Mouse (Mus musculus) stomach, postnatal 0 days (tissue): Measurements from ENCODE around the gene Ap1m2. TPM values are rescaled to one million over a fixed set of nuclear protein-coding genes. Genes with fewer than 3 reads are reported as not detected.

Experiments used
- ATAC-seq: fragments of 200-750 bp; cut with Nextera tagmentation; 2 replicates; pipeline ENCODE4 v1.8.0; 2017; ENCODE audit not compliant: low FRiP score, low TSS enrichment
- DNase-seq: peaks from one replicate; pipeline ENCODE4 v3.0.0-alpha.2; 2016; ENCODE audit warnings: low spot score
- H3K27ac ChIP-seq: fragments of 300-500 bp; sonication (generic); replicated peaks from 2 replicates; pipeline ENCODE4 v1.5.1; 2014; ENCODE audit warnings: mild to moderate bottlenecking, control low read depth
- H3K27me3 ChIP-seq: fragments of 300-500 bp; sonication (generic); 2 replicates; pipeline ENCODE4 v1.6.1; 2014; ENCODE audit warnings: low read length; ENCODE audit not compliant: control insufficient read depth, insufficient read depth
- H3K36me3 ChIP-seq: fragments of 300-500 bp; sonication (generic); 2 replicates; pipeline ENCODE4 v1.6.1; 2014; ENCODE audit warnings: low read length, mixed read lengths; ENCODE audit not compliant: control insufficient read depth, insufficient read depth
- H3K4me1 ChIP-seq: fragments of 300-500 bp; sonication (generic); replicated peaks from 2 replicates; pipeline ENCODE4 v1.6.1; 2014; ENCODE audit warnings: antibody characterized with exemption; ENCODE audit not compliant: control insufficient read depth, insufficient read depth
- H3K4me2 ChIP-seq: fragments of 300-500 bp; sonication (generic); replicated peaks from 2 replicates; pipeline ENCODE4 v1.6.1; 2014; ENCODE audit warnings: low read depth, mild to moderate bottlenecking, control low read depth, moderate library complexity
- H3K4me3 ChIP-seq: fragments of 300-500 bp; sonication (generic); 2 replicates; pipeline ENCODE4 v1.5.1; 2014; ENCODE audit warnings: low read depth, low read length, control low read depth
- H3K9ac ChIP-seq: fragments of 300-500 bp; sonication (generic); 2 replicates; pipeline ENCODE4 v1.6.1; 2014; ENCODE audit warnings: mild to moderate bottlenecking, low read length, control low read depth, mixed read lengths
- H3K9me3 ChIP-seq: fragments of 300-500 bp; sonication (generic); 2 replicates; pipeline ENCODE4 v1.6.1; 2016; ENCODE audit warnings: low read length; ENCODE audit not compliant: control insufficient read depth
- CTCF ChIP-seq: IDR thresholded peaks from 2 replicates; pipeline ENCODE4 v1.5.1; 2016; ENCODE audit warnings: antibody characterized with exemption, low read depth, mild to moderate bottlenecking, moderate library complexity
- EP300 ChIP-seq: optimal IDR thresholded peaks from 2 replicates; pipeline ENCODE3; 2016; ENCODE audit warnings: antibody characterized with exemption
- WGBS: fragments of 180-500 bp; shearing (Covaris S2); extraction: QIAGEN DNeasy Blood & Tissue Kit; methylation state at CpG from one replicate; pipeline ENCODE4 v1.1.7; 2014; 5-methylcytosine and 5-hydroxymethylcytosine counted together
- polyA plus RNA-seq: library from polyadenylated mRNA; unstranded; fragments of >200 nt; fragmentation: Nextera tagmentation; extraction: Ambion mirVana; gene quantifications from 2 replicates; pipeline ENCODE4 v1.2.1, GENCODE M21; 2015

Ap1m2 gene
- polyA plus RNA-seq, 1 experiment from 2014 or later: 84.9 TPM

DNA sequence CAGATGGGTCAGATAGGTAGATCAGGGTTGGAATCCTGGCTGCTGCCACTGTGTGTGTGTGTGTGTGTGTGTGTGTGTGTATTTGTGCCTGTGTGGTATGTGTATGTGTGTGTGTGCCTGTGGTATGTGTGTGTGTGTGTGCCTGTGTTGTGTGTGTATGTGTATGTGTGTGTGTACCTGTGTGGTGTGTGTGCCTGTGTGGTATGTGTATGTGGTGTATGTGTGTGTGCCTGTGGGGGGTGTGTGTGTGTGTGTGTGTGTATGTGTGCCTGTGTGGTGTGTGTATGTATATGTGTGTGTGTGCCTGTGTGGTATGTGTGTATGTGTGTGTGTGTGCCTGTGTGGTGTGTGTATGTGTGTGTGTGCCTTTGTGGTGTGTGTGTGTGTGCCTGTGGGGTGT, 57.4 kb downstream of the Ap1m2 start:
- ATAC-seq: no peak
- Histone ChIP-seq H3K4me2 (no peak overlapping the region), H3K27ac (no peak overlapping the region), H3K4me1 (no peaks in the 10 kb centered on the region), H3K36me3 (no peaks in the 10 kb centered on the region), H3K9ac (no peak overlapping the region), H3K27me3 (no peaks in the 10 kb centered on the region), H3K4me3 (no peak overlapping the region), H3K9me3 (no peaks in the 10 kb centered on the region)
- DNase-seq: no peak
- no peak for TF ChIP-seq CTCF
- no peak for TF ChIP-seq EP300

DNA sequence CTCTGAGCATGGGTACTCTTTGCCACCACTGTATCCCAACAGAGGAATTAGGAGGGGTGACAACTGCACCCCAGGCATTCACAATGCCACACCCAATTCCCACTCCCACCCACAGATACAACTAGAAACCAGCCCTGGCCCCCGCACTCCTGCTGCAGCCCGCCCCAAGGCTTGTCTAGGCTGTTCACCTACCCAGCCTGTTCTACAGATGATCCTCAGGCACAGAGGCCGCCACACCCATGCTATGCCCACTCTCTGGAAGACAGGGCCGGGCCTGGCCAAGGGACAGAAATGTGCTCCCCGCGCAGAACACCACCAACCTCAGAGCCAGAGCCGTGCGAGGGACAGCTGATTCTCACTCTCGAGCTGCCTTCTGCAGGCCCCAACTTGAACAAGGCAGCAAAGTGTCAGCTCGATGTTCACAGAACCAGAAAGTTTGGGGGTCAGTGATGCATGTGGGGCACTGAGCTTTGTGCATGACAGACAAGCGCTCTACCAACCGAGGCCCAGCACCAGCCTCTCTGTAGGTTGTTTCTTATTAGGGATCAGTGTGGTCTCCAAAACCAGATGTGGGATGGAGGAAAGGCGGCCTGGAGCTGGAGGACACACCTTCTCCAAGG, 60.9 kb downstream of the Ap1m2 start:
- 37% methylated on average over 13 of the region's 13 CpGs for WGBS
- H3K4me1 ChIP-seq: no peaks in the 10 kb centered on the region
- TF ChIP-seq EP300: no peak
- no peak for TF ChIP-seq CTCF
- no peak overlapping the region for H3K9ac ChIP-seq
- H3K36me3 ChIP-seq: no peaks in the 10 kb centered on the region
- H3K4me3 ChIP-seq: no peak overlapping the region
- H3K9me3 ChIP-seq: no peaks in the 10 kb centered on the region
- no peak for DNase-seq
- H3K4me2 ChIP-seq: no peak overlapping the region
- peak overlapping the region; percentile 74 for H3K27ac ChIP-seq
- peak; percentile 40; the same call in 1 of the 2 replicates for ATAC-seq
- peaks cover 3% of the 10 kb centered on the region; the same call in 1 of the 2 replicates for H3K27me3 ChIP-seq

DNA sequence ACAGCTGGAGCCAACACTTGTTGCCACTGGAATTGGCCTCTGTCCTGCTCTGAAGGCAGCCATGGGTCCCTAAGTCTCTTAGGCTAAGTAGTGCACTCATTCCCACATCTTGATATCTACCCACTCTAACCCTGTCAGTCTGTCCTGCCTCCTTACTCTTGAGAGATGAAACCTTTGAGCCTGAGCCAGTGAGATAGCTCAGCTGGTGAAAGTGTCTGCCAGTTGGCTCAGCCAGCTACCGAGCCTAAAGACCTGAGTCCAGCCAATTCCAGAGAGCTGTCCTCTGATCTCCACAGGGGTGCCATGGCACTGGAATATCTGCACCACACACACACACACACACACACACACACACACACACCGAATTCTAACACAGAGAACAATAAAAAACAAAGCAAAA, 61.6 kb downstream of the Ap1m2 start:
- no peak for TF ChIP-seq CTCF
- TF ChIP-seq EP300: no peak
- H3K27ac ChIP-seq: peak overlapping the region; percentile 74
- H3K4me1 ChIP-seq: no peaks in the 10 kb centered on the region
- no peak overlapping the region for H3K4me2 ChIP-seq
- ATAC-seq (no peak), DNase-seq (no peak)
- no peaks in the 10 kb centered on the region for H3K36me3 ChIP-seq
- no peaks in the 10 kb centered on the region for H3K9me3 ChIP-seq
- no peak overlapping the region for H3K4me3 ChIP-seq
- 32% methylated on average over 2 of the region's 2 CpGs for WGBS
- H3K27me3 ChIP-seq: peaks cover 3% of the 10 kb centered on the region; the same call in 1 of the 2 replicates
- no peak overlapping the region for H3K9ac ChIP-seq

DNA sequence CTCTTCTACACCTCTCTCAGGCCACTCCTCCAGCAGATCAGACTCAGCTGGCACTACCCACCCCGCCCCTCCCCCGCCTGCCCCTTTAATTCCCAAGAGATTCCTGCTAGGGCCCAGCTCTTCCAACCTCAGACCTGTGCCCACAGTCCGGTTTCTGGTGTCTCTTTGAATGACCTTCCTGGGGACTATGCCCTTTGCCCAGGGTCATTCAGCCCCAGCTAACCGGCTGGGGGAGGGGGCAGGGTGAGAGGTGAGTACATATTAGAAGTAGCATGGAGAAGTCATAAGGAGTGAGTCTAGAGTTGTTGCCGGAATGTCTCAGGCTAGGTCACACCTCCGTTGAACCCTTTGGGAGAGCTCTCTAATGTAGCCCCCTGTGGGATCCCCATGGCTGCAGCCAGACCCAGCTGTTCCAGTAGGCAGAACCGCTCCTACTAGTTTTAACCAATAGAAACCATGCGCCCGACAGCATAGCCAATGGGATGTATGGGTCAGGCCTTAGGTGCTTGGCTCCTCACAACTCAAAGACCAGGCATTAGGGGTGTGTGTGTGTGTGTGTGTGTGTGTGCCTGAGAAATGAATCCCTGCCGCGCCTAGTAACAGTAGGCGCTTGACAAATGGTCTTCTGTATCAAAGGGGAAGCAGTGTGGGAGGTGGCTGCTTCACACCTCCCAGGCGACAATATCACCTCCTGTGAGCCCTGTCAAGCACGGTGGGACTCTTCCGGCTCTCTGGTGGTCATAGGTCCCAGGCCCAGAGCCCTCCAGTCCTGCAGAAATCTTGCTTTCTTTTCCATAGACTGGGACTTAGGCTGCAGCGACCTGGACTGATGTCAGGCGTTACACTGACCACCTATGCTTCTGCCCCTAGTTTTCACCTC, 62.3 kb downstream of the Ap1m2 start:
- peaks cover 3% of the 10 kb centered on the region; the same call in 1 of the 2 replicates for H3K27me3 ChIP-seq
- ATAC-seq: 0 out of 2 replicates have a peak, but pooled peaks have one; percentile 30
- H3K9ac ChIP-seq: no peak overlapping the region
- 24% methylated on average over 17 of the region's 17 CpGs for WGBS
- no peaks in the 10 kb centered on the region for H3K36me3 ChIP-seq
- H3K4me3 ChIP-seq: no peak overlapping the region
- no peak for DNase-seq
- peak overlapping the region; percentile 74 for H3K27ac ChIP-seq
- H3K4me1 ChIP-seq: no peaks in the 10 kb centered on the region
- H3K9me3 ChIP-seq: no peaks in the 10 kb centered on the region
- H3K4me2 ChIP-seq: no peak overlapping the region
- no peak for TF ChIP-seq CTCF
- no peak for TF ChIP-seq EP300

DNA sequence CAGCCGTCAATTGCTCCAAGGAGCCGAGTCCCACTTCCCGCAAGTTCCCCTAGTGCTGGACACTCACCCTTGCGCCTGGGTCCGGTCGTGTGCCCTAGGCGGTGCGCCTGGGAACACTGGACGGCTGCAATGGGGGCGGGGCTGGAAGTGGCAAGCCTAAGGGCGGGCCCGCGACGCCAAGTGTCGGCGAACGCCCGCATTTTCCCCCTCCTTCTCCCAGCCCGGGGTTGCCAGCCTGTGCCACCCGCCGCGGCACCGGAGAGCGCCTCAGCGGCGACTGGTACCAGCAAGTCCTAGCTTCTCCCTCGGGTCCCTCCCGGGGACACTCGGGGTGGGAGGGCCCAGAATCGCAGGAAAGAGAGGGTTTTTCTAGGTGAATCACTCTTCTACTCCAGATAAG, 63.8 kb downstream of the Ap1m2 start, which contains the start of gene S1pr5:
TSS of gene S1pr5 (minus strand) at position 118 of the 400 bp plus-strand sequence.
- H3K9ac ChIP-seq: peak within 1 kb of the TSS; percentile 51

More for the DNA sequence above, 63.8 kb downstream of the Ap1m2 start, which contains the start of gene S1pr5:
- ATAC-seq (peak; percentile 43; the same call in 1 of the 2 replicates), DNase-seq (peak; percentile 77)
- Histone ChIP-seq H3K36me3 (no peaks in the 10 kb centered on the region), H3K4me1 (no peaks in the 10 kb centered on the region; the same call in 1 of the 2 replicates), H3K4me3 (peak within 1 kb of the TSS; percentile 29), H3K9me3 (no peaks in the 10 kb centered on the region), H3K27me3 (peaks cover 5% of the 10 kb centered on the region), H3K27ac (peak within 1 kb of the TSS; percentile 76), H3K4me2 (peak within 1 kb of the TSS; percentile 56)
- TF ChIP-seq EP300 (no peak), CTCF (no peak)
- 2% methylated on average over 30 of the region's 30 CpGs for WGBS
